Mouse (Mus musculus) layer of hippocampus, adult 9-11 months (tissue): ENCODE measurements around the gene Slc39a3.
"Not testable (repeated sequence)": the region's sequence is repeated elsewhere in the genome, so short reads cannot be mapped to it uniquely, and the experiment has no call there.

Source experiments
- DNase-seq: peaks from one replicate; pipeline ENCODE4 v3.0.0; 2022

The Slc39a3 gene

GRCm38 (mm10) chr10:81036988-81037580, at the start of gene Slc39a3:
Gene Slc39a3, minus strand, starts transcription at chr10:81037426.
- peak; percentile 98 for DNase-seq

DNA sequence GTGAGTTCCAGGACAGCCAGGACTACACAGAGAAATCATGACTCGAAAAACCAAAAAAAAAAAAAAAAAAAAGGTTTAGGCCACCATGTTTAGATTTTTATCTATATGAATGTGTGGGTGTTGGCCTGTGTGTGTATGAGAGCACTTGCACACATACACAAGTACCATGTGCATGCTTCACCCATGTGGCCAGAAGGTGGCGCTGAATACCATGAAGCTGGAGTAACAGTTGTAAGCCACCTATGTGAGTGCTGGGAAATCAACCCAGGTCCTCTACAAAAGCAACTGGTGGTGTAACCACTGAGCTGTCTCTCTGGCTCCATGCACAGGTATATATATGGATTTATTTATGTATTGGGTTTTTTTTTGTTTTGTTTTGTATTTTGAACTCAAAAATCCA, 49.8 kb upstream of the Slc39a3 start:
- DNase-seq, result no peak

- peak; percentile 67 for DNase-seq
Measured at GRCm38 (mm10) chr10:81082168-81082960, 45.1 kb upstream of the Slc39a3 start.

GRCm38 (mm10) chr10:81080008-81080655, 42.9 kb upstream of the Slc39a3 start:
- no peak for DNase-seq

DNA sequence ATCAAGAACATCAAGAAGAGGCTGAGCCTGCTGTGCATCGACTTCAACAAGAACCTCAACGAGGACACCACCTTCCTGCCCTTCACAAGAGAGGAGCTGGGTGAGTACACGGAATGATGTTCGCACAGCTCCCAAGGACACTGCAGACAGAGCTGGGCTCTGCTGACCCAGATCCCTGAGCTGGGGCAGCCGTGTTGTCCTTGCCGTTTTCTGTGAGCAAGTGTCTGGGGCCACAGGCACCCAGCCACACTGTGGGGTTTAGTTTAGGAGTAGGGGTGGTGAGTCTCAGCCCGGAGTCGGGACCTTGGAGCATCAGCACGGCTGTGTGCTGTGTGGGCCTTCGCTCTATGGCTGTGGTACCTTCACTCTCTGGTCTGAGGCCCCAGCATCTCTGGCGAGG, 40.7 kb upstream of the Slc39a3 start:
- no peak for DNase-seq

DNA sequence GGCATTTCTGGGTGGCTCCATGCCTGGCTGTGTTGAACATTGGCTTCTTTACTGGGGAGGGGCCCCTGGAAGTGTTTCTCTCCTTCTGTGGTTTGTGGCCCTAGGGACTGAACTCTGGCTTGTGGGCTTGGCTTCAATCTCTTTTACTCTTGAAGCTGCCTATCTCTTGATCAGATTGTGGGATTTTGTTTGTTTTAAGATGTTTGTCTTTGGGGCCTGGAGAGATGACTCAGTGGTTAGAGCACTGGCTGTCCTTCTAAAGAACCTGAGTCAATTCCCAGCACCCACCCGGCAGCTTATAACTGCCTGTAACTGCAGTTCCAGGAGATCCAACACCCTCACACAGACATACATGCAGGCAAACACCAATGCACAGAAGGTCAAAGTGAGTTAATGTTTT, 39.1 kb upstream of the Slc39a3 start:
- DNase-seq, result no peak

- no peak for DNase-seq
Measured at GRCm38 (mm10) chr10:81075734-81076133, 38.5 kb upstream of the Slc39a3 start.

DNA sequence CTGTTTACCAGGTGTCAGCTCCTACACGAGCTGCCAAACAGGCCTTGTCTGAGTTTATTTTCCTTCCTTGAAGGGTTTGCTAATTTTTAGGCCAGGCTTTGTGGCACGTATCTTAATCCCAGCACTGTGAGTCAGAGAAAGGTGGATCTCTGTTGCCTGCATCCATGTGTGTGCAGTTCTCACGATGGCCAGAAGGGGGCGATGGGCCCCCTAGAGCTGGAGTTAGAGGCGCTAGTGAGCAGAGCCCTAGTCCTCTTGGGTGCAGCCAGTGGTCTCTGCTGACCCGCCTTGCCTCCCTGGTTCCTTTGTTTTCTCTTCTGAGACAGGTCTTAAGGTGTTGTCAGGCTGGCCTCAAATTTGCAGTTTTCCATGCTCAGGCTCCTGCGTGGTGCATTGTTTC, 36.2 kb upstream of the Slc39a3 start:
- DNase-seq, result no peak

- no peak for DNase-seq
Measured at GRCm38 (mm10) chr10:81072290-81072689, 35.1 kb upstream of the Slc39a3 start.

GRCm38 (mm10) chr10:81069836-81070235, 32.6 kb upstream of the Slc39a3 start, which contains the start of gene Thop1:
Gene Thop1, plus strand, starts transcription at chr10:81070035.
- peak; percentile 99 for DNase-seq

- no peak for DNase-seq
Measured at GRCm38 (mm10) chr10:81068706-81069105, 31.5 kb upstream of the Slc39a3 start.

DNA sequence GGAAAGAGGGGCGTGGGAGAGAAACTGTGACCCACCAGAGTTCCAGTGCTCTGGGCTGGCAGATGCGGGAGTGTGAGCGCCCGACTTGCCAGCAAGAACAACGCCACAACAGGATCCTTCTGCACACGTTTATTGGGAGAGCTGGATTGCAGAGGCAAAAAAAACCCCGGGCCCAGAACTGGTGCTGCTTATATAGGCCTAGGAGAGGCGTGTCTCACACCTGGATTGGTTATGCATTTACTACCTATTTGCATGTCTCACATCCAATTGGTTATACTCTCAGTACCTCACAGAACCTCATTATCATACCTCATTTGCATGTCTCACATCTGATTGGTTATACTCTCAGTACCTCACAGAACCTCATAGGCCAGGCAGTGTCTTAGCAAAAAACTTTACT, 27.3 kb upstream of the Slc39a3 start:
- DNase-seq, result not testable (repeated sequence)

DNA sequence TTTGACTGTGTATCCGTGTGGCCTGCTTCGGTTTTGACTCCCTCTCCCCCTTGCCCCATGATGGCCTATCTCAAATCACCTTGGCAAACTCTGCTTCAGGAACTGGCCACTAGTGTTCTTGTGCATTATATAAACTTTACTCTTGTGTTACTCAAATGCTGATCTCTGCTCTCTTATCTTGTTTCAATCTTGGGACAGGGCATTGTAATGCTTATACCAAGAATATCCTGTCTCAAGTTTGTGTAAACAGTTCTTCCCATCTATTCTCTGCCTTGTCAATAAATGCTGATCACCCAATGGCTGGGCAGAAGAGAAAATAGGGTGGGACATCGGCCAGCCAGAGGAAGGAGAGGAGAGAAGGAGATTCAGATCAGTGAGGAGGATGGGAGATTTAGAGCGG, 25.5 kb upstream of the Slc39a3 start:
- DNase-seq, result no peak

GRCm38 (mm10) chr10:81059603-81060543, 22.6 kb upstream of the Slc39a3 start, which contains the start of gene Sgta:
Gene Sgta, minus strand, starts transcription at chr10:81060181.
- peak; percentile 100 for DNase-seq

GRCm38 (mm10) chr10:81058896-81059295, 21.7 kb upstream of the Slc39a3 start:
- no peak for DNase-seq

- no peak for DNase-seq
Measured at GRCm38 (mm10) chr10:81057406-81058130, 20.3 kb upstream of the Slc39a3 start.

DNA sequence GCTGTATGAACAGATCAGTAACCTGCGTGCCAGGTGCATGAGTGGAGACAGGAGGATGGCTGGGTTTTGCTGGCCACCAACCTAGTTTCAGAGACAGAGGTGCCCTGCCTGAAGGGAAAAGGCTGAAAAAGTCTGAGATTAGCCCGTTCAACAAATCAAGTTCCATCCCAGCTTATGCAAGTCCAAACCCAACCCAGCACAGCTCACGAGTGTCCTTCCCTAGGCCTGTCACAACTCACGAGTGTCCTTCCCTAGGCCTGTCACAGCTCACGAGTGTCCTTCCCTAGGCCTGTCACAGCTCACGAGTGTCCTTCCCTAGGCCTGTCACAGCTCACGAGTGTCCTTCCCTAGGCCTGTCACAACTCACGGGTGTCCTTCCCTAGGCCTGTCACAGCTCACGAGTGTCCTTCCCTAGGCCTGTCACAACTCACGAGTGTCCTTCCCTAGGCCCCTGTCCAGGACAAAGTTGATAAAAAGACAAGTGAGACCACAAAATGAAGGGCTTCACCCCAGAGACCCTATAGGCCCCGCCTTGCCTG, 18.6 kb upstream of the Slc39a3 start:
- DNase-seq, result not testable (repeated sequence)

DNA sequence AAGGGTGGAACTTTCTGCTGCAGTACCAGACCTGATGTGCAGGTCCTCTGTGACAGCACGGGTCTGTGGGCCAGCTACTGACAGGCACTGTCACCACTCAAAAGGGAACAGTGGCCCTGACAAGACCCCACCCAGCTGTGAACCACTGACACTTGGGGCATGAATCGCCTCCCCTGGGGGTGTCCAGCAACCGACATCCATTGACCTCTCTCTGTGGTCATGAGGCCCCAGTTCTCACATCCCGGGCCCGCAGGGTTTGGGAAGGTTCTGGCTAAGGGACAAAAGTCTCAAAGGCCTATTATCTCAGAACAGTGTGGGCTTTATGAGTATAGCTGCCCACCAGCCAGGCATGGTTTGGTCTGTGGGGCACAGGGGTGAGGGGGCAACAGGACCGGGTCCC, 17.9 kb upstream of the Slc39a3 start:
- peak; percentile 45 for DNase-seq

- no peak for DNase-seq
Measured at GRCm38 (mm10) chr10:81052577-81052976, 15.4 kb upstream of the Slc39a3 start.

DNA sequence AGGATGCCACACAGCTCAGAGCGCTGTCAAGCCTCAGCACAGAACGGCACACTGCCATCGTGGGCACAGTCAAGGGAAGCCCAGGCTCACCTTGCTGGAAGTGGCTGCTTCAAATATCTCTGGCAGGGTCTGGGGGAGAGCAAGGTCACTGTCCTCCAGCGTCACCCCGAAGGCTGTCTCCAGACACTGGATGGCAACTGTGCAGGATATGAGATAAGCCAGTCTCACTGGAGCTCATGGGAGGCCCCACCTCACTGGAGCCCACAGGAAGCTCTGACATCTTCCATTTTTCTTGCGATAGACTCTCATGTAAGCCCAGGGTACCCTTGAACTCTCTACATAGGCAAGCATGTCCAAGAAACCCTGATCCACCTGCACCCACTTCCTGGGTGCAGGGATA, 13.9 kb upstream of the Slc39a3 start:
- no peak for DNase-seq

GRCm38 (mm10) chr10:81050645-81051044, 13.4 kb upstream of the Slc39a3 start:
- DNase-seq, result no peak

DNA sequence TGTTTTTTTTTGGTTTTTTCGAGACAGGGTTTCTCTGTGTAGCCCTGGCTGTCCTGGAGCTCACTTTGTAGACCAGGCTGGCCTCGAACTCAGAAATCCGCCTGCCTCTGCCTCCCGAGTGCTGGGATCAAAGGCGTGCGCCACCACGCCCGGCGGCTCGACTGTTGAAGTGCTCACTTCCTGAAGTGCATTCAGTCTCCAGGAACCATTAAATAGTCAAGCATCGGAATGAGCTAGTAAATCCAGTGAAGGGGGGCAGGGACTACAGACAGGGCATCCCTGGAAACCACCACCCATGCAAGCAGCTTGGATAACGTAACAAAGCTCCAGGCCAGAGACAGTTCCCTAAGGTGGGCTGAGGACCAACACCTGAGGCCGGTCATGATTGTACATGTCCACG, 8.0 kb upstream of the Slc39a3 start:
- not testable (repeated sequence) for DNase-seq
